Mouse (Mus musculus) NIH3T3 (cell line): ENCODE data around the gene Lgr5.

Experiments
- DNase-seq: peaks from one replicate; pipeline ENCODE4 v3.0.0-alpha.2; 2012; ENCODE audit warnings: low read depth

Gene Lgr5

GRCm38 (mm10) chr10:115505155-115505554, 82.4 kb downstream of the Lgr5 start:
- DNase-seq: no peak

- DNase-seq: no peak
Measured at GRCm38 (mm10) chr10:115493778-115494141, 93.8 kb downstream of the Lgr5 start.

DNA sequence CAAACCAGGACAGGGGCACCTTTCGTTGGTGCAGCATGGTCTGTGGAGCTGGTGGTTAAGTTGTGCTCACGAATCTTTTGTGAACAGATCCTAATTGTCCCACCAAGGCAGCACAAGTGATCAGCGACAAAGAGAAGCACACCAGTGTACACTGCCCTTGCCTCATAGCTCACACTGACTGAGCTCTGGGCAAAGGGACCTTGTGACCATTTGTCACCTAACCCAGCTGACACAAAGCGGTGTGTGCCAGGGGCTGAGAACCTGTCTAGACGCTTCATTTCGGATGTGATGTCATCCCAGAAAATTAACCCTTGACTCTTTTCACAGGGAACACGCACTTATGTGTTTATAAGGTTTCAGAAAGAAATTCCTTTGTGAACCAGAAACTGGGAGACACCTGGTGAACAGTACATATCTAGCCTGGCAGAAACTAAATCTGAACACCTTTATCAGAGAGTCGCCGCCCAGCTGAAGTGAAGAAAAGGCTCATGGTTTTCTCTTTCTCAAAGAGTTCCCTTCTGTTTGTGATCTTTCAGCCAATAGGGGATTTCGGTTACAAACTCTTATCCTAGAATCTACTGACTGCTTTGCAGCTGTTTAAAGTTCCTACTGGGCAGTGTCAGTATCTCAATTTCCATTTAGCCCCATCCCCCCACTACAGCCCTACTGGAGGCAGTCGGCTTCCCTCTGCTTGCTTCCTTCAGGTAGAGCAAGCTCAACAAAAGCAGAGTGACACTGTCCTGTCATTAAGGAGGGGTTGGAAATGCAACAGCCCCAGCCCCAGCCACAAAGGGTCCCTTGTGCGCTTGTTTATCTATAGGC, 94.4 kb downstream of the Lgr5 start:
- DNase-seq: no peak

DNA sequence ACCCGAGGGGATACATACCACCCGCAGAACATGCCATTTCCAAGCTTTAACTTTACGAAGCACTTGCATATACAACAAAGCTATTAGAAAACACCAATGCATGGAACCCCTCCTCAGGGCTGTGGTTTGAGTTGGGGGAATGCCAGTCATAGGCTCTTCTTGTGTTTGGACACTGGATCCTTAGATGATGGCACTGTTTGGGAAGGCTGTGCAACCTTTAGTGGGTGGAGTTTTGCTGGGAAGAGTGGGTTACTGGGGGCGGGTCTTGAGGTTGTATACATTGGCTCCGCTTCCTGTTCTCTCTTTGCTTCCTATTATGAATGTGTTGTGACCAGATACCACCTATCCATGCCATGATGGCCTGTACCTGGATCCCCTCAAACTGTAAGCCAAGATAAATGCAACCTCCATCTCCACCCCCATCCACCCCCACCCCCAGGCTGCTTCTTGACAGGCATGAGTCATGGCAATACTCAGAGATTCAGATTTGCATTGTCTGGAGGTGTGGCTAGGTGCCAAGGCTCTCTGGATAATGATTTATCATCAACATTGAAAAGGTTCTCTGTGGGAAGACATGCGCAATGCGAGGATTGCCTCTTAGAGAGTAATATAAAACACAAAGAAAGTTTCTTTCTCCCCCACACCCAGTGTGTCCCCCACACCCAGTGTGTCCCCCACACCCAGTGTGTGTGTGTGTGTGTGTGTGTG, 95.6 kb downstream of the Lgr5 start:
- DNase-seq: peak; percentile 43

GRCm38 (mm10) chr10:115485602-115486001, 102.0 kb downstream of the Lgr5 start:
- DNase-seq: no peak

GRCm38 (mm10) chr10:115484660-115485059, 102.9 kb downstream of the Lgr5 start:
- DNase-seq: no peak

GRCm38 (mm10) chr10:115478441-115479141, 109.0 kb downstream of the Lgr5 start:
- no peak for DNase-seq

DNA sequence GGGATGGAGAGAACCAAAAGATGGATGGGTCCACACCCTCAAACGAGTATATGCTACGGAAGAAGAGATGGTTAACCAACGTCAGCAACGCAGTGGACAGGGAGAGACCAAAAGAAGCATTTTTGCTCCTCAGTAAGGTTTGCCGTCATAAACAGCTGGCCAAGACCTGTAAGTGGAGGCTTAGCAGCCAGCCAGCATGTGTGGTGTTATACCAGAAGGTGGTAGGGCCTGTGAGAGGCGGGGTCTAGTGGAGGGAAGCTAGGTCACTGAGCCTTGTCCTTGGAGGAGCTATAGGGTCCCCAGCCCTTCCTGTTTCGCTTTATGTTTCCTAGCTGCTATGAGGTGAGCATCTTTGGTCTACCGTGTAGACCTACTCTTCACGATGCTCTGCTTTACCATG, 111.1 kb downstream of the Lgr5 start:
- DNase-seq: no peak

- no peak for DNase-seq
Measured at GRCm38 (mm10) chr10:115475000-115475550, 112.5 kb downstream of the Lgr5 start.

DNA sequence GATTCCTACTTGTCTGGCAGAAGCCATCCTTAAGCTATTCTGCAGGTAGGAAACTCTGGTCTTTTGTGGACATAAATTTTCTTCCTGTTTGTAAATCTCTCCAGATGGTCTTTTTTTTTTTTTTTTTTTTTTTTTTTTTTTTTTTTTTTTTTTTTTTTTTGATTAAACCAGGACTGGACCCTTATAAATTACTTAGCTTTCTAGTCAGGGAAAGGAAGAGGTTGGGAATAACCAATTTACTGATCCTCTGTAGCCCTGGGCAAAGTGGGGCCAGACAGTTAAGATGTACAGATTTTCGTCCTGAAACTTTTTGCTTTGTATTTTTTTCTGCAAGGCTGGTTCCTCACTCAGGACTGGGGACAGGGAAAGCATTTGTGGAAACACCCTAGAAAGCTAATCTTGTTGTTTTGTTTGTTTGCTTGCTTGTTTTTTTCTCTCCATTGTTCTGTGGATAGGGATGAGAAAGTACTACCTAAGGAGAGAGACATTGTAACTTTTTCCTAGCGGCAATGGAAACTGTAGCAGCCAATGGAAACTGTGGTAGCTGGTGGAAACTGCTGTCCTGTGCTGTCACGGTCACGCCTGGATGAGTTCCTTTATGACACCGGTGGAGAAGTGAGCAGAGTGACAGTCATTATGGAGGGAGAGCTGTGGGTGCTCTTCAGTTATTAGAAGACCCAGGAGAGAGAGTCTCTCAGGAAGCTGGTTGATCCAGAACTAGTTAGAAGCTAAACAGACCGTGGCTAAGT, 114.2 kb downstream of the Lgr5 start:
- no peak for DNase-seq

GRCm38 (mm10) chr10:115470621-115471334, 116.8 kb downstream of the Lgr5 start:
- no peak for DNase-seq

- no peak for DNase-seq
Measured at GRCm38 (mm10) chr10:115469040-115469439, 118.5 kb downstream of the Lgr5 start.

GRCm38 (mm10) chr10:115468632-115469031, 118.9 kb downstream of the Lgr5 start:
- DNase-seq: no peak

GRCm38 (mm10) chr10:115467985-115468384, 119.6 kb downstream of the Lgr5 start:
- no peak for DNase-seq

- DNase-seq: no peak
Measured at GRCm38 (mm10) chr10:115465778-115466177, 121.8 kb downstream of the Lgr5 start.

DNA sequence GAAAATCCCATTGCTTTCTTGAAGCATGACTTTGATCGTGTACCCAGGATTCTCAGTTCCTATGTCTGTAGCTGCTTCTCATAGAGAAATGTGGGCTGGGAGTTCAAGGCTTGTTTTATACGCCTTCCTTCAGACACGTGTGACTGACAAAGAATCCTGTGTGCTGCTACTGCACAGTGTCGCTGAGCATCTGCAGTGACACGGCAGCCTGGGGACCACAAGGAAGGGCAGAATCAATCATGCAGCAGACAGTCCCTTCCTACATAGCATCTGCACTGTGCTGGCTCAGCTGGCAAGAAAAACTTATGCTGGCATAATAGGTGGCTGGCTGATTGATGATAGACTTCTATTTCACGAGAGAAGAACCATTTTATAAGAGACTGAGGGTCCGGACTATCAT, 122.5 kb downstream of the Lgr5 start:
- no peak for DNase-seq

- DNase-seq: no peak
Measured at GRCm38 (mm10) chr10:115462646-115463045, 124.9 kb downstream of the Lgr5 start.

- DNase-seq: no peak
Measured at GRCm38 (mm10) chr10:115457368-115458021, 130.1 kb downstream of the Lgr5 start.

- DNase-seq: no peak
Measured at GRCm38 (mm10) chr10:115448614-115449013, 139.0 kb downstream of the Lgr5 start.

DNA sequence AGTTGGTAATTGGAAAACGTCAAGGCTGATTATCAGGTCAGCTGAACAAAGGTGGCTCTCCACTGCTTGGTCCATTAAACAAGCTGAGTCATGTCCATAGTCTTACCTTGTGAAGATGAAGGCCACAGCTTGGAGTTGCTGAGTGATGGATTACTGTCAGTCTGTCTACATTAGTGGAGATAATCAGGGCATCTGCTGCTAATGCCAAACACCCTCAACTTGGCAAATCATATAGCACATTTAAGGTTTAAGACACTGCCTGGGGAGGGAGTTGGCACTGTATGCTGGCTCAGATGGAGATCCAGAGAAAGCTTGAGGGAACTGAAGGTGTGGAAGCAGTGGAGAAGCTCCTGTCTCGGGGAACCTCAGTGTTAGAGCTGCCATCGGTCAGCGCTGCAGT, 150.3 kb downstream of the Lgr5 start:
- no peak for DNase-seq

GRCm38 (mm10) chr10:115425351-115425750, 162.2 kb downstream of the Lgr5 start:
- no peak for DNase-seq
